Mouse (Mus musculus): Measurements from ENCODE around the gene Itgam. TPM values are rescaled to one million over a fixed set of nuclear protein-coding genes. Genes with fewer than 3 reads are reported as not detected.

The Itgam gene
- polyA plus RNA-seq, 3 experiments from 2014 or later, result 0.09 to 1.2 (median 1.1) TPM

DNA sequence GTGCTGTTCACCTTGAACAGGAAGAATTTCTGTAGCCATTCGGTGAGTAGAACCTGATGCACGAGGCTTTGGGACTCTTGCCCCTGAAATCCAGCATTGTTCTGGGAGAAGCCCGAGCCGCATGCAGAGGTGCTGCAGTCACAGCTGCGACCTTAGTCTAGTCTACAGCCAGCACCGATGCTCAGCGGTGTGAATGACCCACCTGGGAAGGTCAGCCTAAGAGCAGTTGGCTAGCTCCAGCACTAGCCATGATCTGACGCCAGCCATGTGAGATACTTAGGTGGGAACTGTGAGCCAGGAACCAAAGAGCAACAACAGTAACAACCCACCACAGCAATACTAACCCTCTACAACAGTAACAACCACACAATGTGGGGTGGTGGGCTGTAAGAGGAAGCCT lies 4.6 kb upstream of the Itgam start:
- no peak for ATAC-seq

DNA sequence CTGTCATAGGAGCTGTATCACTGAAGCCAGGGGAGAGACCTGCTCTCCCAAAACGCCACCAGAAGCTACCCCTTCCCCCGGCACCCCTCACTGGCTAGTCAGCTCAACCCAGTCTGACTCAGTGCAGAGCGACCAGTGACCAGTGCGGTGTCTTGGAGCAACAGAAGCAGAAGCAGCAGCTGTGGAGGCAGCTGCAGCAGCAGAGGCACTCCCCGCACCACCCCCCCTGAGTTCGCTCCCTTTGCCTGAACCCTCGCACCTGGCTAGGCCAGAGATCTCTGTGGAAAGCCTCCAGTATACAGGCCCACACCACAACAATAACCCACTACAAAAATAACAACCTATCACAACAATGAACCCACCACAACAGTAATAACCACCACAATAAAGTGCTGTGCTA lies 3.9 kb upstream of the Itgam start:
- no peak for ATAC-seq

DNA sequence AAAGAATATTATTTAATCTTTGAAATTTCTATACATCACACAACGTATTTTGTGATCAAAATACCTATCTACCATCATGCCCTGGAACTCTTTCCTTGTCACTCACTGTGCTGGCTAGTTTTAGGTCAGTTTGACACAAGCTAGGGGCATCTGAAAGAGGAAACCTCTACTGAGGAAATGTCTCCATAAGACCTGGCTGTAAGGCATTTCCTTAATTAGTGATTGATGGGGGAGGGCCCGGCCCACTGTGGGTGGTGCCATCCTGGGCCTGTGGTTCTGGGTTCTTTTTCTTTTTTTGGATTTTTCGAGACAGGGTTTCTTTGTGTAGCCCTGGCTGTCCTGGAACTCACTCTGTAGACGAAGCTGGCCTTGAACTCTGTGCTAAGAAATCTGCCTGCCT lies 3.3 kb upstream of the Itgam start:
- no peak for ATAC-seq

DNA sequence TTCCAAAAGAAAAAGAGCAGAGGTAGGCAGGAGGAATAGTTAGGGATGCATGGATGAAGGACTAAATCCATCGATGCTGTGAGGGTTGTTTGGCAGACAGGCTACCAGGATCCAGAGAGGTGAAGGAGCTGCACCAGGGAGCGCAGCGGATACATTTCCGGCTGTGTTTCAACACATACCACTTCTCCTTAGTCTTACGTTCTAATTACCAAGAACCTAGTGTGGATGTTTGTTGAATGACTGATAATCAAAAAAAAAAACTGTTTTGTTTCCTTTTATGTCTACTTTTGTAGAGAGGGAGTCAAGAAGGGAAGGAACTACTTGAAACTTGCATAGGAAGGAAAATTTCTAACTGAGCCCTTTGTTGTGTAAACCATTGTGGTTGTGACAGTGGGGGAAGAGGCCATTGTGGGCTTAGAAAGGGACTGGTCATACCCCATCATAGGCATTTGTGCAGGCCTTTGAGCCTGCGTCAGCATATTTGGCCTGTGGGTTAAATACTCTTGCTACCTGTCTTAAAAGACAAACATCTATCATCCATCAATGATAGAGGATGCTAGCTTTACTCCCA lies 856 bp downstream of the Itgam start:
- ATAC-seq, result no peak

DNA sequence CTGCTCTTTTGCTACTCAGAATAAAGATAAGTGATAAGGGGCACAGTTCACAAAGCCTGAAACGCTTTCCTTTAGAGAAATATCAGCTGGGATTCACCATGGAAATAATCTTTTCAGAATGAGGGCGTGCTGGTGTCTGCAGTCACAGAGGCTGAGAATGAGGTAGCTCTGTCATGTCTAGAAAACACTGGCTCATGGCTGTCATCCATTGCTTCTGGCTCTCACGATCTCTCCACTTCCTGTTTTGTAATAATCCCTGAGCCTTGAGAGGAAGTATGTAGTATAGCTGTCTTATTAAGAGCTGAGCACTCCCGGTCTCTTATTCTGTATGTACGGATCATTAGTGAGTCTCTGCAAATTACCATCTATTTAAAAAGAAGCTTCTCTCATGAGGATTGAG lies 3.1 kb downstream of the Itgam start:
- no peak for ATAC-seq

DNA sequence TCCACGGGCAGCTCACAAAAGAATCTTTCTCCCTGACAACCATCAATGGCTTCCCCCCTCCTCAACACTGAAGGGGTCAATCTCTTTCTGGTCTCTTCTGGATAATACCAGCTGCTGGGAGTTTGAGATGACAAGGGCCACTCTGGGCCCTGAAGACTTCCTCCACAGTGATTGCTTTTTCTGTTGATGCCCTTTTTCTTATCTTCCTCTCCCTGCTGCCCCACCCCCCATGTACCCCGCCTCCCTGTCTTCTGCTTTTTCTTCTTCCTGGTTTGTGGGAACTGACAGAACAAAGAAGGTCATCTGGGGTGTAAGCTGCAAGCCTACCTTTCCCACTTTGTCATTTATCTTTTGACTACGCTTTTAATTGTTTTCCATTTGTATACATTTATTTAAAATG lies 5.4 kb downstream of the Itgam start:
- no peak for ATAC-seq

DNA sequence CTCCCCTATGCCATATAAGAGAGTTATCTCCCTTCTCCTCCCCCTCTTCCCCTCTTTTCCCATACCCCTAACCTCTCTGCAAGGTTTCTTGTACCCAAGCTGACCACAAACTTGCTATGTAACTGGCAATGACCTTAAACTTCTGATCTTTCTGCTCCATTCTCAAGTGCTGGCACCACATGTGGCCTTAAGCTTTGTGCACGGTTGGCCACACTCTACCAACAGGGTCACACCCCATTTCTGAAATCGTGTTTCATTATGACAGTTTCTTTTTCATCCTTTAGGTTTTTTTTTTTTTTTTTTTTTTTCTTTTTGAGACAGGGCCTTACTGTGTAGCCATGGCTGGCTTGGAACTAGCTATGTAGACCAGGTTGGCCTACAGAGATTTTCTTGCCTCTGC lies 7.4 kb downstream of the Itgam start:
- no peak for ATAC-seq

DNA sequence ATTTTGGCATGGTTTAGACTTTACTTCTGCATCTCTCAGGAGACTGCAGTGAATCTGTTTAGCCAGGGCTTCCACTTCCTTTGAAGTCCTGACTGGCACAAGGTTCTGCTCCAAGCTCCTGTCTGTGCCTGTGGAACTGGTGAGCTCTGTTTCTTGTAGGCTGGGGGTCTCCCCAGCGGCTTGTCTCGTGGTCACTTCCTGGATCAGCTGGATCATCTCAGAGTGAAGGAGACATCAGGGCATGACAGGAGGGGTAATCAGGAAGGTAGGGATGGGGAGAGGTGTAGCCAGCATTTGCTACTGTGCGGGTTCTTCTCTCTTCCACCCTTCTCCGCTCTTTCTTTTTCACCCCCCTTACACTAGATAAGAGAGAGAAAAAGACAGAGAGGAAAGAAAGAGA lies 9.4 kb downstream of the Itgam start:
- no peak for ATAC-seq

DNA sequence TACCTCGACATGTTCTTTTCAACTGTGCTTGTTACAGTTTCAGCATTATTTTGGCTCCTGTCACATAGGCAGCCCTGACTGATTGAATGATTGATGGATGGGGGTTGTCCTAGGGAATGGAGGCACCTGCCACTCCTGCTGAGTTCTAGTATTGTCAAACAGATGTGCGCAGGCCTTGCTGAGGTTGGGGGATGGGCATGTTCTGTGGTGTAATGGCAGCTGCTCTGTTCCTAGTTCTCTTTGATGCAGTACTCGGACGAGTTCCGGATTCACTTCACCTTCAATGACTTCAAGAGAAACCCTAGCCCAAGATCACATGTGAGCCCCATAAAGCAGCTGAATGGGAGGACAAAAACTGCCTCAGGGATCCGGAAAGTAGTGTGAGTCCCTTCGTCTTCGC lies 17.6 kb downstream of the Itgam start:
- no peak for ATAC-seq

DNA sequence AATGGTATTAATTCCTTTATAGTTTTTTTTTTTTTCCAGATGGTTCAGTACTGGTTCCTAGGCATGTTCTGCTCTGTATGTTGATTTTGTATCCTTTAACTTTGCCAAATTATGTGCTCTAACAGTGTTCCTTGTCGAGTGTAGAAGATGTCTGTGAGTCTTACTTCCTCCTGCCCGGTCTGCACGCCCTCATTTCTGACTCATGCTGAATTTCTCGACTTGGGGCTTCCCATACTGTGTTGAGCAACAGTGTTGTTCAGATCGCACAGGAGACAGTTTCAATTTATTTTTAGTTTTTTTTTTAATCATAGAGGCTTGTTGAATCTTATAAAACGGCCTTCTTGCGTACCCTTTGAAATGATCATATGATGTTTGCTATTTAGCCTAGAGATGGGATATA lies 26.7 kb downstream of the Itgam start:
- no peak for ATAC-seq

DNA sequence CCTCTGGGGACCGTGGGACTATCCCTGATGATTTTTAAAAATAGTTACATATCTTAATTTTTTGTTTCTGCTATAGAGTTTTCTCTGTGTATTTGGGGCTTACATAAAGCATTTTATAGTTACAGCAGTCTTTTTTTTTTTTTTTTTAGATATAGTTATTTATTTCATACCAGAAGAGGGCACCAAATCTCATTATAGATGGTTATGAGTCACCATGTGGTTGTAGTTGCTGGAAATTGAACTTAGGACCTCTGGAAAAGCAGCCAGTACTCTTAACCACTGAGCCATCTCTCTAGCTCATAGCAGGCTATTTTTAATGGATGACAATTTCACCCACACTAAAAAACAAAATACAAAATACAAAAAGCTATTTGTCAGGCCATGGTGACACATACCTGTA lies 35.7 kb downstream of the Itgam start:
- ATAC-seq, result no peak

DNA sequence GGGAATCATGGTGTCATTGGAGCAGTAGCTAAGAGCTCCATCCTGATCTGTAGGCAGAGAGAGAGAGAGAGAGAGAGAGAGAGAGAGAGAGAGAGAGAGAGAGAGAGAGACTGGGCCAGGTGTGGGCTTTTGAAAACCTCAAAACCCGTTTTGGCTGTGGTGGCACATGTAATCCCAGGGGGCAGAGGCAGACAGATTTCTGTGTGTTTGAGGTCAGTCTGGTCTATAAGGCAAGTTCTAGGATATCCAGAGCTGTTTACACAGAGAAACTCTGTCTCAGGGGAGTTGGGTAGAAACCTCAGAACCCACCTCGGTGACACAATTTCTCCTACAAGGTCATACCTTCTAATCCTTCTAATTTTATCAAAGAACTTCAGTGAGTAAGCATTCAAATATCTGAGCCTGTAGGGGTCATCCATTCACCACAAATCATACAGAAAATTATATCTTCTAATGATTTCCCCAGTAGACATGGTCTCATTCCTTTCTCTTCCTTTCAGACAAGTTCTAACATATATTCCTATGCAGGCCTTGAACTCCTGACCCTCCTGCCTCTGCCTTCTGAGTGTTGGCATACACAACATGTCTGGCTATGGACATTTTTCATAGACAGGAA lies 38.4 kb downstream of the Itgam start:
- ATAC-seq, result no peak

DNA sequence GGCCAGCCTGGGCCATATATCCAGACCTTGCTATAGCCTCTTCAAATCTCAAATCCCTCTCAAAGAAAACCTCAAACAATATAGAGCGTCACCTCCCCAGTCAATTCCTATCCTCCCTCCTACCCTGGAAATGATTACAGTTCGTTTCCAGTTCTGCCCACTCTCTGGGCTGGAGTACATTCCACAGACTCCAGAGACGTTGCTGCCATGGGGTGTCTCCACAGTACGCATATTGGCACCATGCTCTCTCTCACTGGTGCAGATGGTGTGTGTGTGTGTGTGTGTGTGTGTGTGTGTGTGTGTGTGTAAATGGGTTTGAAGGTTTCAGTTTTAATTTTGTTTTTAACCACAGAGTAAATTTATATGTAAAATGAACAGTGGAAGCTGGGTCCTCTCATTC lies 42.8 kb downstream of the Itgam start:
- peak; percentile 41 for ATAC-seq

DNA sequence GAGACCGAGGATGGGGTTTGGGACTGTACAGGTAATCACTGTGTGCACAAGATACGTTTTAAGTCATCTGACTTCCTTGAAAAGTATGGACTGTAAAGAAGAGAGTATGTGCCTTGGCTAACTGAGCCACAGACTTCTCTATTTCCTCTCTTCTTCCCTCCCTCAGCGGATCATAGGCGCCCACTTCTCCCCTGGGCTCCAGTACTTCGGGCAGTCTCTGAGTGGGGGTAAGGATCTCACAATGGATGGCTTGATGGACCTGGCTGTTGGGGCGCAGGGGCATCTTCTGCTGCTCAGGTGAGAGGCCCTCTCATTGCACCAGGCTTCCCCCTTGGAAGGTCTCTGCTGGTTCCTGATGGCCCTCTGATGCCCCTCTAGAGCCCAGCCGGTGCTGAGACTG lies 45.0 kb downstream of the Itgam start:
- ATAC-seq, result no peak

DNA sequence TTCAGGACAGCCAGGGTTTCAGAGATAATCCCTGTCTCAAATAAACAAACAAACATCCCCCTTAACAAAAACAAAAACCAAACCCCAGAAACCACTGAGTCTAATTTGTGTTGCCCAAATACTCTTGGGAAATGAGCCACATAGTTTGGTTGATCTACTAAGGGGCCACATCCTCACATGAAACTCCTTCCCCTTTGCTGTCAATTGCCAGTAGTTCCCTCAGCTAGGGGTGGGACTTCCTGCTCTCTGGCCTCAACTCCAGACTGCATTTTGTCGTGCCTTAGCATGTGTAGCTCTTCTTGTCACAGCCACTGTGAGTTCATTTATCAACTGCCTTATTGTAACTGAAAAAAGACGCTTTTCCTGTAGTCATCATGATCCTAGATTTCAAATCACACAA lies 47.9 kb downstream of the Itgam start:
- ATAC-seq, result no peak

DNA sequence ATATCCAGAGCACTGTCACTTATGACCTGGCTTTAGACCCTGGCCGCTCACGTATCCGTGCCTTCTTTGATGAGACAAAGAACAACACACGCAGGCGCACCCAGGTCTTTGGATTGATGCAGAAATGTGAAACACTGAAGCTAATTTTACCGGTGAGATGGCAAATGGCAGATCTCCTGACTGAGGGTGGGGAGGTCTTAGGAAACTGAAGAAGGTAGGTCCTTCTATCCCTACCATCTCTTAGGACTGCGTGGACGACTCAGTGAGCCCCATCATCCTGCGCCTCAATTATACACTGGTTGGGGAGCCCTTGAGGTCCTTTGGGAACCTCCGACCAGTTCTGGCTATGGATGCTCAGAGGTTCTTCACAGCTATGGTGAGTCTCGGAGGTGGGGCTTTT lies 49.7 kb downstream of the Itgam start:
- ATAC-seq, result no peak

DNA sequence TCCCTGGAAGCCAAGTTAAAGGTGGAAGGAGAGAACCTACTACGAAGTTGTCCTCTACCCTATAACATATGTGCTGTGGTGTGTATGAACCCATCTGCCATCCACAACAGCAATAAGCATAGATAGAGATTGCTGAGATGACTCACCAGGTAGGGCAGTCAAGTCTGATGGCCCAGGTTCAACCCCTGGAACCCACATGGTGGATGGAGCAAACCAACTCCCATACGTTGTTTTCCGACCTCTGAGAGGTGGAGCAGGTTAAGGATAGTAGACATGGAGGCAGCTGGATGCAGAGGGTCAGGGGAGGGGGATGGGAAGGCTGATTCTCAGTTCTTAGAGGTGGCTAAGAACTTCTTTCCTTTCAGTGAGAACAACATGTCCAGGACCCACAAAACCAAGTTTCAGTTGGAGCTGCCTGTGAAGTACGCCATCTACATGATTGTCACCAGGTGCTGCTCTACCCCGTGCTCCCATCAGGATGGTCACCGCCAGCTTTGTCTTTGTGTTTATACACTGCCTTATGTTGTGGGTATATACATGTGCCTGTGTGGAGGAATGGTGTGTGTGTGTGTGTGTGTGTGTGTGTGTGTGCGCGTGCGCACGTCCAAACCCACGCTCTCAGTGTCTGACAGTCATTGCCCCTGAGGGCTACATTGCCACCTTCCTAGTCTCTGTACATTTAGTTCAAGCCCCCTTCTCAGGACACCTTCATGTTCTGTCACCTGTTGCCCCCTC lies 52.1 kb downstream of the Itgam start:
- no peak for ATAC-seq

DNA sequence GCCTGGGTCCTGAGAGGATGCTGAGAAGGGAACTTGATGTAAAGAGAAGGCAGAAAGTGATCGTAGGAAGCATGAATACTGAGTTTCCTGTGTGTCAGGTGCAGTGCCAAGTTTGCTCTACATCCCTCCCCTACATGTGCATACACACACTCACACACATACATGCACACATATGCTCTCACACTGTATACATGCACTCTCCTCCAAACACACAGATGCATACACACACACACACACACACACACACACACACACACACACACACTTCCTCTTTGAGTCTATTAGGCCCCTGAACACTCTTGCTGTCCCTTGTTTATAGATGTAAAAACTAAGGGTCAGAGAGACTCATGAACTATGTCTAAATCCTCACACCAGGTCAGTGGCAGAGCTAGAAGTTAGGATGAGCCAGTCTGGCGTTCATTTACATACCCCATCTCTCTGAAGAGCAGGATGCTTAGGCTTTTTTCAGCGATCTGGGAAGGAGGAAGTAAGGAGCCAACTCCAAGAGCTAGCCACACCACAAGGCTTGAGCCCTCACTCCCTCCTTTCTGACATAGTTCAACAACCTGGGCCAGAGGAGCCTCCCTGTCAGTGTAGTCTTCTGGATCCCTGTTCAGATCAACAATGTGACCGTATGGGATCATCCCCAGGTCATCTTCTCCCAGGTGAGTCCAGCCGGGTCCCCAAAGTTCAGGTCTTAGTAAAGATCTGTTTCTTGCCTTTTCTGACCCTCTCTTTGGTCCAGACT lies 52.9 kb downstream of the Itgam start:
- ATAC-seq, result no peak

DNA sequence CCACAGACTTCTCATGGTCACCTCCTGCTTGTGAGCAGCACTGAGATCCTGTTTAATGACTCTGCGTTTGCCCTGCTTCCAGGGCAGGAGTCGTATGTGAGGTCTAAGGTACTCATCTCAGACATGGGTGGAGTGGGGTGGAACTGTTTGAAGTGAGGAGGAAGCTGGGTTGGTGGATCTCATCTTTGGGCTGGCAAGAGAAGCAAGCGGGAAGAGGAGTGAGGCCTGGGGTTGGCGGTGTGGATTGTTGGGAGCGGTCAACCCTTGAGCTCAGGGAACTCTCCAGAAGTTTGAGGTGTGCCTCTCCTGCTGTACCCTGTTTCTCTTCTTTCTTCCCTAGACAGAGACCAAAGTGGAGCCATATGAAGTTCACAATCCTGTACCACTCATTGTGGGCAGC lies 54.0 kb downstream of the Itgam start:
- ATAC-seq, result no peak

DNA sequence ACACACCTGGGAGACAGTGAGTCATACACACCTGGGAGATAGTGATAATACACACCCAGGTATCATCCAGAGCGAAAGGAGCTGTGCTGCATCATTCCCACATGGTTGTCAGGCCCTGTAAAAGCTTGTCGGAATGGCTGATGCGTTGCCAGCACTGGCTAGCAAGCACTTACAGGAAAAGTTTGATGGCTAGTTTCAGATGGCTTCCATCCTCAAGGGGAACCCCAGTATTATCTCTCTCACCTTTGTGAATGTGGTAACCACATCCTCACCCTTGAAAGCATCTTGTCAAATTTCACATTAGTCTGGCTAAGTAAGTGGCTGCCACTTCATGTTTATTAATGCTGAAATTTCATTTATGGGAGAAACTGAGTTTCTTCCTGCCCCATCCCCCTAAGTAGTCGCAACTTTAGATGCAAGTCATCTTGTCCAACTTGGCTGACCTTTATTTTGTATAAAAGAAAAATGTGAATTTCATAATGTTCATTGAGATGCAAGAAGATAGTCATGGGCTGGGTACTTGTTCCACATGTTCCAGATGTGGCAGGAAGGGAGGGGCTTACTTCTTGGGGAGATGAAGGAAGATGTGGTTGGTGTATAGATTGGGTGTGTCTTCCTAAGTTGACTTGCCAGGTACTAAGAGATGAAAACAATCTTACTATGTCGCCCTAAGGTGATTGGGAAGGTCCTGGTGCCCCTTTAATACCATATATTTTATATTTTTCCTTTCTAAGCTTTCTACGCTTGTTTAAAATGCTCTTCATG lies 57.5 kb downstream of the Itgam start:
- ATAC-seq, result peak; percentile 61

DNA sequence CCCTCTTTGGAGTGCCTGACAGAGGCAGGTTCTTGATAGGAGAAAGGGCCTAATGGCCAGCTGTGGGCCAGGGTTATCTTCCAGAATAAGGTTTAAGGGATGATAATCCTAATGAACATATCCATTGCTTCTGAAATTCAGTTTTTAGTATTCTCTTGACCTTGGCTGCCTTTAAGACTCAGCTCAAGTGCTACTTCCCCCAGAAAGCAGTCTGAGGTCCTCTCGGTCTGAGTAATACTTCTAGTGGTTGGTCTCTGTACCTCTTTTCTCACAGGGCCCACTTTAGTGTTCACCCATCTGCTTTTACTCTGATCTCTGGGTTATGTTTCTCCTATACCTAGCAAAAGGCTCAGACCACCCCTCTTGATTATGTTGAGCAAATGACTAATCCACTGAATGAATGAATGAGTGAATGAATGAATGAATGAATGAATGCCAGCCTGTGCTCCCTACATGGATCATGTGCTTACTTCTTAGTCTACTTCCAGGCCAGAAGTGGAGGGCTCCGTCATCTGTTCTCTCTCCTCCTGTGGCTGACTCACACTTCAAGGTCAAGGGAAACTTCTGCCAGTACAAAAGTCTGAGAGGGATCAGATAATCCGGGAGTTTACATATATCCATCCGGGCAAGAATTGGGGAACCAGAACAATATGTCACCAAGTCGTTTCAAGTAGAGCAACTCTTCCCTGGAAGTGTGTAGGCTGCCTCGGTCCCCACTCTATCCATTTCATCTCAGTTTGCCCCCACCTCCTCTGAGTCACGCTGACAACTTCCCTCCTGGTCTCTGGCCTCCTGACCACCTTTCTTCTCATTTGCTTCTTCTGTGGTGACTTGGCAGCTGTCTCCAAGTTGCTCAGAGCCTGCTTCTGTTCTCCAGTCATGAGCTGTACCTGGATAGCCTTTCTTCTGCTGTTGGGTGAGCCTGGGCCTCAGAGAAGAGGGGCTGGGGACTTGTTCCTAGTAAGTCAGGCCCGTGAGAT lies 66.6 kb downstream of the Itgam start, which contains the start of gene Itgax:
Gene Itgax, plus strand, starts transcription at position 807 of the 980 bp plus-strand sequence.
- no peak for ATAC-seq

DNA sequence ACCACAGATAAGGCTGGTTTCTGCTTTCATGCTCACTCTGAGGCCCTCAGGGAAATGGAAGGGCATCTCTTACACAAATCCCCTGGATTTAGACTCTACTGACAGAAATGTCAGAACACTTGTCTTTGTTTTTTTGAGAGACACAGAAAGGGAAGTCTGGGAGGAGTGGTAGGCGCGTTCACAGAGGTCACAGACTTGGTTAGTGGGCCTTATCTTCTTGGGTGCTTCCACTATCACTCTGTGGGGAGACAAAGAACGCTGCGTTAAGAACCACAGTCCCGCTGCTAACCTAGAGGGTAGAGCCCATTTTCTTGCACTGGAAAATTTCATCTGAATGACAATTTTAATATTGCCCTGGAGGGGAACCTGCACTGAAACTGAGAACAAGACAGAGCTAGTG lies 69.7 kb downstream of the Itgam start:
- no peak for ATAC-seq

Measured in inflammation-experienced regulatory T-cells, adult 6 months (primary cell).